Mouse (Mus musculus) testis, adult 2 months (tissue): ENCODE data around the gene Vmn1r235.

Experiments used
- CTCF ChIP-seq: fragments of 200-500 bp; IDR thresholded peaks from 2 replicates; pipeline ENCODE4 v1.5.1; 2012; ENCODE audit warnings: low read depth, mild to moderate bottlenecking, inconsistent platforms, low read length, moderate library complexity; ENCODE audit not compliant: control insufficient read depth, insufficient read depth, insufficient replicate concordance
- POLR2A ChIP-seq: fragments of 200-500 bp; IDR thresholded peaks from 2 replicates; pipeline ENCODE4 v1.6.1; 2012; ENCODE audit warnings: low read depth, mild to moderate bottlenecking, inconsistent platforms, low read length, moderate library complexity; ENCODE audit not compliant: control insufficient read depth

GRCm38 (mm10) chr17:21289695-21290094 is 33.5 kb downstream of the Vmn1r235 start:
- TF ChIP-seq CTCF (no peak), POLR2A (no peak)
